Mouse (Mus musculus): ENCODE results near the gene Gcnt1.
A peak's percentile ranks its signal among the peaks of the same experiment; 100 is the strongest.

The Gcnt1 gene

GRCm38 (mm10) chr19:17366364-17367090, 6.1 kb downstream of the Gcnt1 start:
- no peak for DNase-seq (ENCODE audit: low spot score)

DNA sequence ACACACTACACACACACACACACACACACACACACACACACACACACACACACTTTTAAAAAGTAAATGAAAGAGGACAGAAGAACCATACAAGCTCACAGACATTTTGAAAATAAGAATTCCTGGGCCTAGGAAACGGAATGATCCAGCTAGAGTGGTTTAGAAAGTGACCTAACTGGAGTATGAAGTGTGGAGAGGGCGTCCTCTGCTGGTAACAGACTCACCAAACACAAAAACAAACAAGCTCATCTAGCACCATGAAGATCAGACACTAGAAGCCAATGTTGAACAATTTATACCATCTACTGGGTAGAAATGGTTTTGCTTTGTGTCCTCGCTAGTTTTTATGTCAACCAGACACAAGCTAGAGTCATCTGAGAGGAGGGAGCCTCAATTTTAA, 7.9 kb downstream of the Gcnt1 start:
- no peak for DNase-seq (ENCODE audit: low spot score)

- no peak for DNase-seq (ENCODE audit: low spot score)
Measured at GRCm38 (mm10) chr19:17361181-17361580, 11.5 kb downstream of the Gcnt1 start.

DNA sequence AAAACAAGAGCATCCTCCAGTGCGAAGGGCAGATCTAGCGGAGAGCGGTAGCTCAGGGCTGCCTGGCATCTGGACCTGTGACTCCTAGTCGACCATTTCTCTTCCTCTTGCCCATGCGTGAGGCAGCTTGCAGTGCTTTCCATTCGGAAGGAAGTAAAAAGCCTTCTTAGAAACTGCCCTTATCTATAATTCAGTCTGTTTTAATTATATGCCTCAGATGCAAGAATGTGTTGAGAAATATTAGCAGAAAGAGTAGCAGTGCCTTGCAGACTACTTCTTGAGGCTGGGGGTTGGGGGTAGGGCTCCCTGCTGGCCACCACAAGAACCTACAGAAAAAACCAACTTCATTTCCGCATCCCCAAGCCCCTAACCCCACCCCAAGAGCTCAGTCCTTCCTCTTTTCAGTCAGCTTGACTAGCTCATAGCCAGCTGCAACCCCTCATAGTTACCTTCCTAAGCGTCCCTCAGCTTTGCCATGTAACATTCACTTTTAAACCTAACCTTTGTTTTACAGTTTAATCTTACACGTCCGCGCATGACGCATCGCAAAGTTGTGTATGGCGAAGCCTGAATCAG, 13.2 kb downstream of the Gcnt1 start:
- DNase-seq (ENCODE audit: low spot score), result no peak

- no peak for DNase-seq (ENCODE audit: low spot score)
Measured at GRCm38 (mm10) chr19:17357391-17357790, 15.3 kb downstream of the Gcnt1 start.

- no peak for DNase-seq (ENCODE audit: low spot score)
Measured at GRCm38 (mm10) chr19:17356932-17357331, 15.7 kb downstream of the Gcnt1 start.

DNA sequence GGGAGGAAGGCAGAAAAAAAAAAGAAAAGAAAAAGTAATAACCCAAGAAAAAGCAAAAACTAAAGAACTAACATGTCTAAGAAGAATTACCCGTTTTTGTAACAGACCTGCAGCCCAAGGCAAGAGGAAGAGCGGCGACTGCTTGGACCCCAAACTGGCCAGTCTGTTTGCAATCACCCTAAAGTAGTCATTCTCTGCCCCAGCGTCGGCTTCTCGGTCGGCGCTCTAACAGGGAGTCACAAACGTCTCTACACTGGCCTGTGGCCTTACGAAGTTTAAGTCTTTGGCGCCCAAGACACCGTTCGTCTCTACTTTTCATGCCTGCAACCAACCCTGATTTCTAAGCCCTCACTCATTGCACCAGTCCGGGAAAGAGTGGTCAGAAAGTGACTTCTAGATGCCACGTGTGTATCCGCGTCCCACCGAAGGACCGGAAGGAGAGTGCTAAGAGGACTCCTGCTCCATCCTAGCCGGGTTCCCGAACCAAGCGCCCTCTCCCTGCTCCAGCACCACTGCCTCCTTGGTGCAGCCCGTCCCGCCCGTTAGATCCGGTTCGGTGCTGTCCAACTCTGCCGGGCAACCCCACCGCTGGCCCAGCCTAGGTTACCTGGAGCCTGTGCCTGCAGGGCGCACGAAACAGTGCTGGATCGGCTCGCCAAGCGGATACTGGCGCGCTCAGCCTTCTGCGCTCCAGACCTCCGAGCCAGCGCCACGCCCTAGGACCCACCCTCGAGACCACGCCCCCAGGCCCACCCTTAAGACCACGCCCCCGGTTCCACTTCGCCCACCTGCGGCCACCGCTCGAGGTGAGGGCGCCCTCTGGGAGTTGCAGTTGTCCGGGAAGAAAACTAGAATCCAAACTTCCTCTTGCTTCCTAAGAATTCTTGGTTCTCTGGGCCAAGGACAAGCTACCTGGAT, 16.4 kb downstream of the Gcnt1 start:
- DNase-seq (ENCODE audit: low spot score), result peak; percentile 37

GRCm38 (mm10) chr19:17355361-17355760, 17.3 kb downstream of the Gcnt1 start:
- DNase-seq (ENCODE audit: low spot score), result no peak

DNA sequence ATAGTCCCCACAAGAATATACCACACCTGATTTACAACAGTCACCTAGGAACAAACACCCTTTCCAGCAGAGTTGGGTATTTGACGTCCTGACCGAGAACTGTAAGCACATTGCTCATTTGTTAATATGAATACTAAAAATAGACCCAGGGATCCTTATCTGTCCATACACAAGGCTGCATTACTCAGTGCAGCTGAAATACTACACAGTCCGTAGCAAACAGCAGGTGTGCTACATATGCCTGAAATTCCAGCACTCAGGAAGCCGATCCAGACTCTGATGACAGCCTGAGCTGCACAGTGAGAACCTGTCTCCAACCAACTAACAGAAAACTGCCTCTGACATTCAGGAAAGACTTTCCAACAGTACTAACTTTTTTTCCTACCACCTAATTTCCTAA, 17.8 kb downstream of the Gcnt1 start:
- no peak for DNase-seq (ENCODE audit: low spot score)

- DNase-seq (ENCODE audit: low spot score), result no peak
Measured at GRCm38 (mm10) chr19:17354362-17354761, 18.3 kb downstream of the Gcnt1 start.

DNA sequence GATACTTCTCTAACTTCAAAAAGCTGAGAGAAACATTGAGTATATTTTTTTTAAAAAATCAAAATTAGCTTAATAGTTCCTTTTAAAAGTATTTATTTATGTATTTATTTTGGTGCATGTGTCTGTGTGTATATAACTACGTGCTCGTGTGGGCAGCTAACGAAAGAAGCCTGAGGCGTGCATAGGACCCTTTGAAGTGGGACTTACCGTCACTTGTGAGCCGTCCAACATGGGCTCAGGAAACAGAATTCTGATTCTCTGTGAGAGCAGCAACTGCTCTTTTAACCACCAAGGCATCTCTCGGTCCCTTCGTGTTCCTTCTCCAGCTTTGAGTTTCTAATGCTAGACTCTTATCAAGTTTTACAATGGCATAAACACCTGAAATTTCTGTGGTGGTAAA, 18.9 kb downstream of the Gcnt1 start:
- DNase-seq (ENCODE audit: low spot score), result no peak

- no peak for DNase-seq (ENCODE audit: low spot score)
Measured at GRCm38 (mm10) chr19:17347852-17348251, 24.8 kb downstream of the Gcnt1 start.

- no peak for DNase-seq (ENCODE audit: low spot score)
Measured at GRCm38 (mm10) chr19:17346716-17347474, 25.7 kb downstream of the Gcnt1 start.

DNA sequence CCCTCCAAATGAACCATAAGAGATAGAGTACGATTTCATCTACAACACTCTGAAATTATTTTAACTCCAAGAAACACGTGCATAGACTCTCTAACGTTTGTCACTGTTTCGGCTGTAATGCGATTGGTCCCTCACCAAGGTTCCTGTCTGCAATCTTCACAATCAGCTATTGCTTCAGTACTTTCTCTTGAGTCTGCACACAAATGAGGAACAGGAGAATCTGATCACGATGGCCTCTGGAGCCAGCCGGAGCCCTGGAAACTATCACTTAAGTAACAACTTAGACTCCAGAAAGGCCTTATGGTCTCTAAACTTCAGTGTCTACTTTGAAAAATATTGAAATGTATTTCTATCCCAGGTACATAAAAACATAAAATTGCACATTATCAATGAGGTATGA, 27.8 kb downstream of the Gcnt1 start:
- DNase-seq (ENCODE audit: low spot score), result no peak

GRCm38 (mm10) chr19:17339563-17339962, 33.1 kb downstream of the Gcnt1 start:
- DNase-seq (ENCODE audit: low spot score), result no peak

GRCm38 (mm10) chr19:17337057-17337679, 35.5 kb downstream of the Gcnt1 start:
- no peak for DNase-seq (ENCODE audit: low spot score)

DNA sequence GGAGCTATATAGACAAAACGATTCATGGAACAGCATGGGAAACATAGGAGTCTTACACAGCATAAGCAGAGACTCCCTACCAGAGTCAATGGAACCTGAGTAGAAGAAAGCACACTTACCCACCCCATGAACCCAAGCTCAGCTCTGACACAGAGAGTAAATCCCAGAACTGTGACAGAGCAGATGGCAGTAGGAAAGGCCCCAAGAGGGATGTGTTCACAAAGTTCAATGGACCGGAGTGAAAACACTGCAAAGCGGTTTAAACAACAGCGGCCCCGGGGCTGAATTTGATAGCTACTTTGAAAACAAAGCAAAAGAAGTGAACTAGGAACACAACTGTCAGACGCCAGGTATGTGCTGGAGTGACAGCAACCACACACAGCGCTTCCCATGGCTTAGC, 36.0 kb downstream of the Gcnt1 start:
- DNase-seq (ENCODE audit: low spot score), result no peak

GRCm38 (mm10) chr19:17334644-17335333, 37.9 kb downstream of the Gcnt1 start:
- DNase-seq (ENCODE audit: low spot score), result no peak

- DNase-seq (ENCODE audit: low spot score), result no peak
Measured at GRCm38 (mm10) chr19:17333043-17333442, 39.6 kb downstream of the Gcnt1 start.

GRCm38 (mm10) chr19:17328916-17329315, 43.7 kb downstream of the Gcnt1 start:
- no peak for DNase-seq (ENCODE audit: low spot score)

- no peak for DNase-seq (ENCODE audit: low spot score)
Measured at GRCm38 (mm10) chr19:17327881-17328404, 44.7 kb downstream of the Gcnt1 start.

Data from urinary bladder, postnatal 10 days (tissue).